Mouse (Mus musculus) forebrain, embryonic 13.5 days (tissue): ENCODE data around the gene BC067074. TPM values are rescaled to one million over a fixed set of nuclear protein-coding genes. Genes with fewer than 3 reads are reported as not detected.

Experiments used
- ATAC-seq: fragments of 200-750 bp; cut with Nextera tagmentation; 2 replicates; pipeline ENCODE4 v1.8.0; 2017
- H3K27ac ChIP-seq: fragments of 300-500 bp; sonication (generic); 2 replicates; pipeline ENCODE4 v1.5.1; 2015; ENCODE audit warnings: inconsistent platforms, mild to moderate bottlenecking, moderate library complexity
- H3K27me3 ChIP-seq: fragments of 300-500 bp; sonication (generic); 2 replicates; pipeline ENCODE4 v1.6.1; 2015; ENCODE audit warnings: mild to moderate bottlenecking, inconsistent platforms
- H3K36me3 ChIP-seq: fragments of 300-500 bp; sonication (generic); 2 replicates; pipeline ENCODE4 v1.6.1; 2015; ENCODE audit warnings: mild to moderate bottlenecking, inconsistent platforms; ENCODE audit not compliant: poor library complexity, severe bottlenecking
- H3K4me1 ChIP-seq: fragments of 300-500 bp; sonication (generic); 2 replicates; pipeline ENCODE4 v1.6.1; 2015; ENCODE audit warnings: inconsistent platforms
- H3K4me2 ChIP-seq: fragments of 300-500 bp; sonication (generic); 2 replicates; pipeline ENCODE4 v1.6.1; 2015; ENCODE audit warnings: inconsistent platforms, mild to moderate bottlenecking, moderate library complexity
- H3K4me3 ChIP-seq: fragments of 300-500 bp; sonication (generic); 2 replicates; pipeline ENCODE4 v1.5.1; 2015; ENCODE audit warnings: mild to moderate bottlenecking, inconsistent platforms
- H3K9ac ChIP-seq: fragments of 300-500 bp; sonication (generic); 2 replicates; pipeline ENCODE4 v1.6.1; 2015; ENCODE audit warnings: mild to moderate bottlenecking, inconsistent platforms
- H3K9me3 ChIP-seq: fragments of 300-500 bp; sonication (generic); replicated peaks from 2 replicates; pipeline ENCODE4 v1.6.1; 2016; ENCODE audit warnings: inconsistent platforms
- WGBS: fragments of 180-500 bp; shearing (Covaris S2); methylation state at CpG from one replicate; pipeline ENCODE4 v1.1.7; 2015; 5-methylcytosine and 5-hydroxymethylcytosine counted together
- polyA plus RNA-seq: library from polyadenylated mRNA; unstranded; fragments of >200 nt; fragmentation: Nextera tagmentation; extraction: Ambion mirVana; gene quantifications from 2 replicates; pipeline ENCODE4 v1.2.1, GENCODE M21; 2015

Gene BC067074
- polyA plus RNA-seq, 1 experiment from 2014 or later, result 0.75 TPM

DNA sequence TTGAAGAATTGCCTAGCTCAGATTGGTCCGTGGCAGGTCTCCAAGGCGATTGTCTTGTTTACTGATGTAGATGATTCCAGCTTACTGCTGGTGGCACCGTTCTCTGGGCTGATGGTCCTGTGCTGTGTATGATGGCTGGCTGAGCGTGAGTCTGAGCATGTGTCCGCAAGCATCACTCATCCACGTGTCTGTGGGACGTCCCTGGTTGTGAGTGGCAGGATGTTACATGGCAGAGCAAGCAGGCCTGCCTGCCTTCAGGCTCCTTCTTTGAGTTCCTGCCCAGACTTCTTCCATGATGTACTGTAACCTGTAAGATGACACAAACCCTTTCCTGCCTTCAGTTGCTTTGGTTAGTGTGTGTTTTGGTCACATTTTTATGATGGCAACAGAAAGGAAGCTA lies 5.8 kb upstream of the BC067074 start:
- H3K27ac ChIP-seq, result no peak overlapping the region
- no peak overlapping the region for H3K4me2 ChIP-seq
- H3K4me3 ChIP-seq, result no peak overlapping the region
- no peaks in the 10 kb centered on the region for H3K9me3 ChIP-seq
- no peak overlapping the region for H3K9ac ChIP-seq
- peaks cover 2% of the 10 kb centered on the region; the same call in 1 of the 2 replicates for H3K27me3 ChIP-seq
- no peak for ATAC-seq
- H3K36me3 ChIP-seq, result no peaks in the 10 kb centered on the region
- 90% methylated on average over 7 of the region's 7 CpGs for WGBS
- 0 out of 2 replicates have a peak, but pooled peaks cover 4% of the 10 kb centered on the region for H3K4me1 ChIP-seq

GRCm38 (mm10) chr13:113288210-113289197 lies 4.5 kb upstream of the BC067074 start:
- Histone ChIP-seq H3K9ac (no peak overlapping the region), H3K4me3 (no peak overlapping the region), H3K9me3 (no peaks in the 10 kb centered on the region), H3K27me3 (peaks cover 11% of the 10 kb centered on the region), H3K4me1 (peaks cover 7% of the 10 kb centered on the region; the same call in 1 of the 2 replicates), H3K27ac (no peak overlapping the region), H3K36me3 (no peaks in the 10 kb centered on the region), H3K4me2 (no peak overlapping the region)
- WGBS, result 85% methylated on average over 7 of the region's 7 CpGs
- ATAC-seq, result no peak

DNA sequence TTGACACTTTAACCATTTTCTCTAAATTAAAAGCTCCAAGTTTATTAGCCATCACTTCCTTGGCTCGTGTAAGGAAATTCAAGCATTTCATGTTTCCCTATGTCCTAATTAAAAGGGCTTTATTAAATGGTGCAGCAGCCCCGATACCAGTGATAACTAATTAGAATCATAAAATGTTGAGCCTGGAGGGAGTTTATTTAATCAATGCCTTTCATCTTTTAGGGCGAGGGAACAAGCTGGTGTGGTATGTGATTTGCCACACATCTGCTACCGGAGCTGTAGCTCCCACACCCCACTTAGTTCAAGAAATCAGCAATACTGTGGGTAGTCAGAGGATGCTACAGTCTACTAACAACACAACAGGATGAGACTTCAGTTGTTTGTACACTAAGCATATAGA lies 3.2 kb upstream of the BC067074 start:
- Histone ChIP-seq H3K4me1 (peaks cover 7% of the 10 kb centered on the region; the same call in 1 of the 2 replicates), H3K9ac (no peak overlapping the region), H3K27me3 (peaks cover 13% of the 10 kb centered on the region), H3K4me3 (no peak overlapping the region), H3K36me3 (no peaks in the 10 kb centered on the region), H3K27ac (no peak overlapping the region), H3K9me3 (no peaks in the 10 kb centered on the region), H3K4me2 (no peak overlapping the region)
- WGBS, result 39% methylated on average over 4 of the region's 4 CpGs
- no peak for ATAC-seq

DNA sequence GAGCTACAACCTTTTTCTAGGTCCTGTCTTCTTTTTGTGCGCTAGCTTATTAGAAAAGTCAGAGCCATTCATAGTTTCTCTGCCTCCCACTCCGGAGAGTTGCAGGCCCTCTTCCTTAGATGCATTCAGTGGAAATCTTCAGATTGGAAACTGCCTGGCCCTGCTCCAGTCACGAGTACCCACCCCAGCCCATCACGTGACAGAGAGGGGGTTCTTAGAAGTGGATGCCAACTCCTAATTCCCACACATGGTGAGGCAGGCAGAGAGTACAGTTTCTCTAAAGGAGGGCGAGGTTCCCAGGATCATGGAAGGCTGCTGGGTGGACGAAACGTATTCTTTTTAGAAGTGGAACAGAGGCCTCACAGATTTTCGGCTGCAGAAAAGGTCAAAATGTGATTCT lies 958 bp upstream of the BC067074 start:
- Histone ChIP-seq H3K9me3 (no peaks in the 10 kb centered on the region), H3K4me1 (peaks cover 12% of the 10 kb centered on the region), H3K27me3 (peaks cover 13% of the 10 kb centered on the region), H3K4me2 (no peak overlapping the region), H3K27ac (no peak overlapping the region), H3K4me3 (no peak overlapping the region), H3K9ac (no peak overlapping the region), H3K36me3 (no peaks in the 10 kb centered on the region)
- 70% methylated on average over 8 of the region's 8 CpGs for WGBS
- no peak for ATAC-seq

GRCm38 (mm10) chr13:113293707-113294432 lies 911 bp downstream of the BC067074 start:
- peak overlapping the region; percentile 73; the same call in 1 of the 2 replicates for H3K9ac ChIP-seq
- H3K4me2 ChIP-seq, result peak overlapping the region; percentile 95
- H3K27me3 ChIP-seq, result peaks cover 13% of the 10 kb centered on the region
- 67% methylated on average over 11 of the region's 11 CpGs for WGBS
- no peak for ATAC-seq
- peaks cover 12% of the 10 kb centered on the region for H3K4me1 ChIP-seq
- H3K9me3 ChIP-seq, result no peaks in the 10 kb centered on the region
- H3K27ac ChIP-seq, result no peak overlapping the region
- peak overlapping the region; percentile 59 for H3K4me3 ChIP-seq
- no peaks in the 10 kb centered on the region for H3K36me3 ChIP-seq

GRCm38 (mm10) chr13:113295817-113296485 lies 3.0 kb downstream of the BC067074 start:
- 83% methylated on average over 10 of the region's 10 CpGs for WGBS
- no peak overlapping the region for H3K9ac ChIP-seq
- ATAC-seq, result no peak
- H3K27me3 ChIP-seq, result peaks cover 13% of the 10 kb centered on the region
- no peak overlapping the region for H3K4me2 ChIP-seq
- no peaks in the 10 kb centered on the region for H3K36me3 ChIP-seq
- H3K4me3 ChIP-seq, result no peak overlapping the region
- H3K9me3 ChIP-seq, result no peaks in the 10 kb centered on the region
- H3K4me1 ChIP-seq, result peaks cover 8% of the 10 kb centered on the region
- H3K27ac ChIP-seq, result no peak overlapping the region

GRCm38 (mm10) chr13:113306581-113306980 lies 13.6 kb downstream of the BC067074 start:
- H3K27ac ChIP-seq, result no peak overlapping the region
- H3K9me3 ChIP-seq, result no peaks in the 10 kb centered on the region
- no peak overlapping the region for H3K4me2 ChIP-seq
- no peaks in the 10 kb centered on the region for H3K27me3 ChIP-seq
- H3K4me3 ChIP-seq, result no peak overlapping the region
- WGBS, result 91% methylated on average over 4 of the region's 4 CpGs
- H3K9ac ChIP-seq, result no peak overlapping the region
- ATAC-seq, result no peak
- no peaks in the 10 kb centered on the region for H3K4me1 ChIP-seq
- no peaks in the 10 kb centered on the region for H3K36me3 ChIP-seq

GRCm38 (mm10) chr13:113319588-113319987 lies 26.6 kb downstream of the BC067074 start:
- no peaks in the 10 kb centered on the region for H3K36me3 ChIP-seq
- no peak overlapping the region for H3K4me3 ChIP-seq
- H3K4me2 ChIP-seq, result no peak overlapping the region
- H3K4me1 ChIP-seq, result no peaks in the 10 kb centered on the region
- ATAC-seq, result no peak
- H3K9ac ChIP-seq, result no peak overlapping the region
- no peak overlapping the region for H3K27ac ChIP-seq
- no peaks in the 10 kb centered on the region for H3K27me3 ChIP-seq
- H3K9me3 ChIP-seq, result no peaks in the 10 kb centered on the region
- 91% methylated on average over 5 of the region's 5 CpGs for WGBS

DNA sequence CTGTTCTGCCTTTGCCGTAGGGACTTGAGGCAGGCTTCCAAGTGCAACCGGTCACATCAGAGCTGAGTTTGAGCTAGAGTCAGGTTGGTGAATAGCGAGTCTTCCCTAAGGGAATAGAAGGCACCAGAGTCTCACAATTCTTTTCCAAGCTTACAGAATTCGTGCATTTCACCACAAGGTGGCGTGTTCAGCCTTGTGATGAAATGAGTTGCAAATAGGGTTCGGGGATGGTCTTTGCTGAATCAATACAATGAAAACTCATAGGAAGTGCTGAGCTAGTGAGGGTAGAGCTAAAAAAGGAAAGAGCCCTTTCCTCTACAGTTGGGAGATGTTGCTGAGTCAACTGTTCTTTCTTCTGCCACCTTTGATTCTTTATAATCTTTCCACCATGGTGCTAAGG lies 29.0 kb downstream of the BC067074 start:
- Histone ChIP-seq H3K36me3 (no peaks in the 10 kb centered on the region), H3K4me2 (no peak overlapping the region), H3K27me3 (no peaks in the 10 kb centered on the region), H3K4me1 (no peaks in the 10 kb centered on the region), H3K4me3 (no peak overlapping the region), H3K9me3 (no peaks in the 10 kb centered on the region), H3K9ac (no peak overlapping the region), H3K27ac (no peak overlapping the region)
- ATAC-seq, result peak; percentile 27; the same call in 1 of the 2 replicates
- WGBS, result 18% methylated on average over 6 of the region's 6 CpGs

DNA sequence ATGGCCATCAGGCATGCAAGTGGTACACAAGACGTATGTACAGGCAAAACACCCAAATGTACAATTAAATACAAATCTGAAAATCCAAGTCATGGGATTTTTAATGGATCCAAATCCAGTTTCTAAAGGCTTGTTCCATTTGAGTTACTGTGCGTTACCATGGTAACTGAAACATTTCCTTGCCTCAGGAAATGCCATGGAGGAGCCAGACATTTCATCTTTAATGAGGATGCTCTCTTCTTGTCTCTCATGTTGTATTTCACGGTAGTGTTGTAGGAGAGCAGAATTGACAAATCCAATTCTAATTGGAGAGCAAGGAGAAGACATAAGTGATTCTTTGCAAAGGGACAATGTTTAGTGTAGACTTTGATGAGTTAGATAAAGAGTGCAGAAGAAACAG lies 31.3 kb downstream of the BC067074 start:
- Histone ChIP-seq H3K4me3 (no peak overlapping the region), H3K27ac (no peak overlapping the region), H3K4me1 (no peaks in the 10 kb centered on the region), H3K27me3 (no peaks in the 10 kb centered on the region), H3K36me3 (no peaks in the 10 kb centered on the region), H3K9ac (no peak overlapping the region), H3K9me3 (no peaks in the 10 kb centered on the region), H3K4me2 (no peak overlapping the region)
- WGBS, result 85% methylated on average over 3 of the region's 3 CpGs
- ATAC-seq, result no peak

- H3K36me3 ChIP-seq, result no peaks in the 10 kb centered on the region
- no peak overlapping the region for H3K4me2 ChIP-seq
- no peaks in the 10 kb centered on the region for H3K9me3 ChIP-seq
- H3K27ac ChIP-seq, result no peak overlapping the region
- H3K27me3 ChIP-seq, result no peaks in the 10 kb centered on the region
- 77% methylated on average over 3 of the region's 3 CpGs for WGBS
- no peak overlapping the region for H3K9ac ChIP-seq
- no peak overlapping the region for H3K4me3 ChIP-seq
- no peaks in the 10 kb centered on the region for H3K4me1 ChIP-seq
- no peak for ATAC-seq
Measured at GRCm38 (mm10) chr13:113325678-113326077, 32.7 kb downstream of the BC067074 start.

- WGBS, result 75% methylated on average over 7 of the region's 7 CpGs
- Histone ChIP-seq H3K36me3 (no peaks in the 10 kb centered on the region), H3K27ac (no peak overlapping the region), H3K4me3 (no peak overlapping the region), H3K4me1 (no peaks in the 10 kb centered on the region), H3K9me3 (no peaks in the 10 kb centered on the region), H3K27me3 (no peaks in the 10 kb centered on the region), H3K4me2 (no peak overlapping the region), H3K9ac (no peak overlapping the region)
- ATAC-seq, result no peak
Measured at GRCm38 (mm10) chr13:113332256-113332655, 39.3 kb downstream of the BC067074 start.
